Mouse (Mus musculus): ENCODE measurements around the gene Ugt1a1. TPM values are rescaled to one million over a fixed set of nuclear protein-coding genes. Genes with fewer than 3 reads are reported as not detected.

The Ugt1a1 gene
- polyA plus RNA-seq, 1 experiment, result 1.8 TPM

GRCm38 (mm10) chr1:88258881-88259642, 47.3 kb downstream of the Ugt1a1 start:
- Histone ChIP-seq H3K4me1 (ENCODE audit: control insufficient read depth, insufficient read depth, low read length) (peaks cover 21% of the 10 kb centered on the region), H3K27ac (ENCODE audit: control insufficient read depth, insufficient read depth, low read depth, low read length, poor library complexity) (peak overlapping the region; percentile 64), H3K4me3 (replicated peaks; ENCODE audit: control insufficient read depth, low read depth, low read length) (no peak overlapping the region)
- WGBS, result 40% methylated on average over 8 of the region's 8 CpGs
- no peak for TF ChIP-seq CTCF (IDR thresholded peaks at IDR 0.05; ENCODE audit: control insufficient read depth, insufficient read depth, low read length)
- no peak for TF ChIP-seq POLR2A (IDR thresholded peaks at IDR 0.05; ENCODE audit: borderline replicate concordance, control insufficient read depth, low read depth, low read length)

DNA sequence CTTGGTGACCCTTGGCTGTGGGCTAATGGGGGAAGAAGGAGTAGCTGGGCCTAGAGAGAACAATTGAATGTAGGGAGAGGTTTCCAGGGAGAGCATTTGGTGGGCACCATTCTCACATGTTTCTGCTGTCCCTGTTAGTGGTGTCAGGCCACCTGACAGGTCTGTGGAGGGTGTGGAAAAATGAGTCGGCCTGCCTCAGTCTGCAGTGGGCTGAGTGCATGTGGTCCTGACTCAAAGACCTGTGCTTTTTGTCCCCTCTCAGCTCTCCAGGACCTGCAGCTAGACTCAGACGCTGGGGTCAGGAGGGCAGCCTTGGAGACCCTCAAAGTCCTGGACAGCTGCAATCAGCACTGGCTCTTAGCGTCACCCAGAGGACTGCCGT, 47.9 kb downstream of the Ugt1a1 start:
- H3K4me3 ChIP-seq (replicated peaks; ENCODE audit: control insufficient read depth, low read depth, low read length), result no peak overlapping the region
- whole genome bisulfite sequencing, result 76% methylated on average over 4 of the region's 4 CpGs
- peaks cover 21% of the 10 kb centered on the region for H3K4me1 ChIP-seq (ENCODE audit: control insufficient read depth, insufficient read depth, low read length)
- peak overlapping the region; percentile 64 for H3K27ac ChIP-seq (ENCODE audit: control insufficient read depth, insufficient read depth, low read depth, low read length, poor library complexity)
- TF ChIP-seq CTCF (IDR thresholded peaks at IDR 0.05; ENCODE audit: control insufficient read depth, insufficient read depth, low read length), result no peak
- no peak for TF ChIP-seq POLR2A (IDR thresholded peaks at IDR 0.05; ENCODE audit: borderline replicate concordance, control insufficient read depth, low read depth, low read length)

GRCm38 (mm10) chr1:88260114-88260513, 48.4 kb downstream of the Ugt1a1 start:
- 53% methylated on average over 6 of the region's 6 CpGs for WGBS
- H3K27ac ChIP-seq (ENCODE audit: control insufficient read depth, insufficient read depth, low read depth, low read length, poor library complexity), result peak overlapping the region; percentile 64

DNA sequence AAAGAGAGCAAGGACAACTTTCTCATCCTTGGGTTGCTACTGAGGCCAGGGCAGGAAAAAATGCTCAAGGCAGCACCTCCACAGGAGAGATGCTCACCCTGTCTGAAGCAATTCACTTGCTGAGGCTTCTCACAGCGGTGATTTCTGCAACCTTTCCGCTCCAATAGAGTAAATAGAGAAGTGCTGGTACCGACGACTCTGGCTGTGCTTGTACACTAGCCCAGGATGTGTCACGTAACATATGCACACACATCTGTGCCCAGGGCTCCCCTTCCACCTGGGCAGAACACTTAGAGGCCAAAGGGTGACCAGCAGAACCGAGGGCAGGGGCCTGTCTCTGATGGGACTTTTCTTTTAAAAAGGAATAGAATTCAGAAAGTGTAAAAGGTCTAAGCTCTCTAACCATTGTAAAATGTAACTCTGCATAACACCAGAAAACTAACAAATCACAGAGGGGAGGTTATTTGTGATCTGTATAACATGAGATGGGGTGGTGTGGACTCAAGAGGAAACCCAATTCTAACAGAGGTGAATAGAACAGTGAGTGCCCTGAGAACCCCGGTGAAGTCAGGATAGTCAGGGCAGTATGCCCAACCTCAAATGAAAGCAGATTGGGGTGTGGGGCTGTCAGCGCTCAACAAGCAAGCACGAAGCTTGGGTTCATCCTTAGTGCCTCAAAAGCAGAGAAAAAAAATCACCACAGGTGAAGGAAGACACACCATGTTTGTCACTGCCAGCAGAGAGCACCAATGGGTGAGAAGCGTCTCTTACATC, 49.0 kb downstream of the Ugt1a1 start:
- whole genome bisulfite sequencing, result 55% methylated on average over 10 of the region's 10 CpGs
- Histone ChIP-seq H3K4me3 (replicated peaks; ENCODE audit: control insufficient read depth, low read depth, low read length) (no peak overlapping the region), H3K4me1 (ENCODE audit: control insufficient read depth, insufficient read depth, low read length) (peaks cover 21% of the 10 kb centered on the region), H3K27ac (ENCODE audit: control insufficient read depth, insufficient read depth, low read depth, low read length, poor library complexity) (peak overlapping the region; percentile 64)
- TF ChIP-seq CTCF (IDR thresholded peaks at IDR 0.05; ENCODE audit: control insufficient read depth, insufficient read depth, low read length) (no peak), POLR2A (IDR thresholded peaks at IDR 0.05; ENCODE audit: borderline replicate concordance, control insufficient read depth, low read depth, low read length) (no peak)

More at GRCm38 (mm10) chr1:88260114-88260513, 48.4 kb downstream of the Ugt1a1 start:
- Histone ChIP-seq H3K4me1 (ENCODE audit: control insufficient read depth, insufficient read depth, low read length) (peaks cover 21% of the 10 kb centered on the region), H3K4me3 (replicated peaks; ENCODE audit: control insufficient read depth, low read depth, low read length) (no peak overlapping the region)
- TF ChIP-seq POLR2A (IDR thresholded peaks at IDR 0.05; ENCODE audit: borderline replicate concordance, control insufficient read depth, low read depth, low read length) (no peak), CTCF (IDR thresholded peaks at IDR 0.05; ENCODE audit: control insufficient read depth, insufficient read depth, low read length) (no peak)

DNA sequence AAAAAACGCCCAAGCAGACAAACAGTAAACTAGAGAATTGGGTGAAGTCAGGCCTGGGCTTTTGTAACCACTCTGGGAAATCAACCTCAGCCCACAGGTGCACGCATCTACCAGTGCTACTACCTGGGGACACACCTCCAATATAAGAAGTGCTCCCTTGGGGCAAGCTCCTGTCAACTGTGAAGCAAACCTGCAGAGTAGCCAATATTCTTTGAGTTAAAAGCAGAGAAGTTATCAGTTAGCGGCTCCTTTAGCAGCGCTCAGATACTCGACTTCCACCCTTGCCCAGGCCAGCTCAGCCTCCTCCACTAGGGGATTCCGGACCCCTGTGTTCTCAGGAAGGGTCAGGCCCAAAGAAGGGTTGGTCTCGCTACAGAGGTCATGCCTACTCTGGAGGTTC, 49.9 kb downstream of the Ugt1a1 start:
- Histone ChIP-seq H3K4me3 (replicated peaks; ENCODE audit: control insufficient read depth, low read depth, low read length) (no peak overlapping the region), H3K27ac (ENCODE audit: control insufficient read depth, insufficient read depth, low read depth, low read length, poor library complexity) (peak overlapping the region; percentile 12), H3K4me1 (ENCODE audit: control insufficient read depth, insufficient read depth, low read length) (peaks cover 21% of the 10 kb centered on the region)
- 78% methylated on average over 7 of the region's 7 CpGs for WGBS
- TF ChIP-seq CTCF (IDR thresholded peaks at IDR 0.05; ENCODE audit: control insufficient read depth, insufficient read depth, low read length), result no peak

GRCm38 (mm10) chr1:88262255-88262654, 50.5 kb downstream of the Ugt1a1 start:
- H3K27ac ChIP-seq (ENCODE audit: control insufficient read depth, insufficient read depth, low read depth, low read length, poor library complexity), result no peak overlapping the region; the same call in 1 of the 2 replicates
- WGBS, result 40% methylated on average over 4 of the region's 4 CpGs
- H3K4me1 ChIP-seq (ENCODE audit: control insufficient read depth, insufficient read depth, low read length), result peaks cover 21% of the 10 kb centered on the region
- no peak overlapping the region for H3K4me3 ChIP-seq (replicated peaks; ENCODE audit: control insufficient read depth, low read depth, low read length)
- no peak for TF ChIP-seq POLR2A (IDR thresholded peaks at IDR 0.05; ENCODE audit: borderline replicate concordance, control insufficient read depth, low read depth, low read length)
- no peak for TF ChIP-seq CTCF (IDR thresholded peaks at IDR 0.05; ENCODE audit: control insufficient read depth, insufficient read depth, low read length)

DNA sequence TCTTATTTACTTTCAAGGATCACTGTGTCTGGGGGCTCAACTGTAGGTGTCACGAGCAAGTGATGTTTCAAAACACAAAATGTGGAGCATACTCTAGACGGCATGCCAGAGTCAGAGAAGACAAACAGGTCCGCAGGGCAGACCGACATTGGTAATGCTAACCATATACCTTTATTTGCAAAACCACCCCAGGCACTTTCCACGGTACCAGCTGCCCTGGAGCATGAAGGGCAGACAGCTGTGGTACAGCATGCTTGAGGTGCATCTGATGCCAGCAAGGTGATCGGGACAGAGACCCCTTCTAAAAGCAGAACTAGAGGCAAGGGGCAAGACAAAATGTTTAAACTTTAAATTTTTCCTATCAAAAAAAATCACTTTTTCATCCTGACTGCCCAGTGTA, 51.2 kb downstream of the Ugt1a1 start:
- Histone ChIP-seq H3K4me3 (replicated peaks; ENCODE audit: control insufficient read depth, low read depth, low read length) (no peak overlapping the region), H3K27ac (ENCODE audit: control insufficient read depth, insufficient read depth, low read depth, low read length, poor library complexity) (no peak overlapping the region), H3K4me1 (ENCODE audit: control insufficient read depth, insufficient read depth, low read length) (peaks cover 21% of the 10 kb centered on the region)
- no peak for TF ChIP-seq POLR2A (IDR thresholded peaks at IDR 0.05; ENCODE audit: borderline replicate concordance, control insufficient read depth, low read depth, low read length)
- TF ChIP-seq CTCF (IDR thresholded peaks at IDR 0.05; ENCODE audit: control insufficient read depth, insufficient read depth, low read length), result no peak
- 67% methylated on average over 6 of the region's 6 CpGs for WGBS

GRCm38 (mm10) chr1:88263778-88264177, 52.0 kb downstream of the Ugt1a1 start:
- peaks cover 21% of the 10 kb centered on the region for H3K4me1 ChIP-seq (ENCODE audit: control insufficient read depth, insufficient read depth, low read length)
- no peak overlapping the region for H3K4me3 ChIP-seq (replicated peaks; ENCODE audit: control insufficient read depth, low read depth, low read length)
- no peak overlapping the region for H3K27ac ChIP-seq (ENCODE audit: control insufficient read depth, insufficient read depth, low read depth, low read length, poor library complexity)
- TF ChIP-seq POLR2A (IDR thresholded peaks at IDR 0.05; ENCODE audit: borderline replicate concordance, control insufficient read depth, low read depth, low read length) (no peak), CTCF (IDR thresholded peaks at IDR 0.05; ENCODE audit: control insufficient read depth, insufficient read depth, low read length) (no peak)
- WGBS, result 86% methylated on average over 5 of the region's 5 CpGs
